Mouse (Mus musculus) neutrophil, adult 83 days (primary cell): ENCODE data around the gene Tmed2. TPM values are rescaled to one million over a fixed set of nuclear protein-coding genes. Genes with fewer than 3 reads are reported as not detected.

Experiments
- total RNA-seq, 2 experiments: library from RNA; stranded (reverse); gene quantifications; one replicate each; pipeline ENCODE4 v1.2.4; 2023

The Tmed2 gene
- 100 to 1,000 TPM; 148 to 155 TPM for total RNA-seq

DNA sequence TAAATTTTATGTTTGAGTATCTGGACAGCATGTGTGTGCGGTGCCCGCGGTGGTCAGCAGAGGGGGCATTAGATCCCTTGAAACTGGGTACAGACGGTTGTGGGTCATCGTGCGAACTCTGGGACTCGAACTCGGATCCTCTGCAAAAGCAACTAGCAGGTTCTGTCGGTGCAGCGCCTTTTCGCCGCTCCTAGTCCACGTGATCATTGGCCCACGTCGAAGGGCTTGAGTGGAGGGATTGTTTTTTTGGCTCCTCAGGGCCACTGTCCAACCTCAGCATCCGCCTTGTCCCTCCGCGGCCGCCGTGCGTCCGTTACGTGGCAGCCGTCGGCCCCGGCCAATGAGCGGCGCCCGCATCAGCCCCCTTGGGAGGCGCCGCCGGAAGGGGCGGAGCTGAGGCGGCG is at the start of gene Tmed2:
TSS of gene Tmed2 (plus strand) at position 313 of the 404 bp plus-strand sequence.

GRCm38 (mm10) chr5:124530655-124531582 is 9.6 kb upstream of the Tmed2 start, which contains the start of gene Rilpl1:
TSS of gene Rilpl1 (minus strand) at chr5:124531391.

DNA sequence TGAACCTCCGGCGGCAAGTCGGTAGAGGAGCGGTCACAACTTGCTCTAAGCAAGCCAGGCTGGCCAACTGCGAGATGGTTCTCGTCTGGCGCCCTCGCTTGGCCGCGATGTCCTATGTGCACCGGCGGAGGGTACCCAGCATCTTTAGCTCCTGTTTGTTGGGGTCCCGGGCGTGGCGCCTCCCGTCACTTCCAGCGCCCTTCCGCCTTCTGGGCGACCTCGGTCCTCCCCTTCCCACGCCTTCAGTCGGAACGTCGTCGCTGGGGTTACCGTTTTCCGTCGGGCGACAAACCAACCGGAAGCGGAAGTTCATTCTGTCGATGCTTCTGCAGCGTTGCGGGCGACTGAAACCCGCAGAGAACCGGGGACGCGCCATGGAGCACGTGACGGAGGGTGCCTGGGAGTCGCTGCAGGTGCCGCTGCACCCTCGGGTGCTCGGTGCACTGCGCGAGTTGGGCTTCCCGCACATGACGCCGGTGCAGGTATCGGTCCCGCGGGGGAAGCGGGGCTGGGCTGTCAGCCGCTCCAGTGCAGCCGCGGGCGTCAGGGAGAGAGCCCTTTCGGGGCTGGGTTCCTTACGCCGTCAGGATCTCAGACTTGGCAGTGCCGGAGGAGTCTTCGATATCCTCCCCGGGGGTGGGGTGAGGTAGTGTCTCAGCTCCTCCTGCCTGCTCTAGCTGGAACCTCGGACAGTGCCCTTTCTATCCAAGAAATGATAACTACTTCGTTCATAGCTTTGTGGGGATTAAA is 12.2 kb downstream of the Tmed2 start, which contains the start of gene Ddx55:
TSS of gene Ddx55 (plus strand) at position 307 of the 750 bp plus-strand sequence.

DNA sequence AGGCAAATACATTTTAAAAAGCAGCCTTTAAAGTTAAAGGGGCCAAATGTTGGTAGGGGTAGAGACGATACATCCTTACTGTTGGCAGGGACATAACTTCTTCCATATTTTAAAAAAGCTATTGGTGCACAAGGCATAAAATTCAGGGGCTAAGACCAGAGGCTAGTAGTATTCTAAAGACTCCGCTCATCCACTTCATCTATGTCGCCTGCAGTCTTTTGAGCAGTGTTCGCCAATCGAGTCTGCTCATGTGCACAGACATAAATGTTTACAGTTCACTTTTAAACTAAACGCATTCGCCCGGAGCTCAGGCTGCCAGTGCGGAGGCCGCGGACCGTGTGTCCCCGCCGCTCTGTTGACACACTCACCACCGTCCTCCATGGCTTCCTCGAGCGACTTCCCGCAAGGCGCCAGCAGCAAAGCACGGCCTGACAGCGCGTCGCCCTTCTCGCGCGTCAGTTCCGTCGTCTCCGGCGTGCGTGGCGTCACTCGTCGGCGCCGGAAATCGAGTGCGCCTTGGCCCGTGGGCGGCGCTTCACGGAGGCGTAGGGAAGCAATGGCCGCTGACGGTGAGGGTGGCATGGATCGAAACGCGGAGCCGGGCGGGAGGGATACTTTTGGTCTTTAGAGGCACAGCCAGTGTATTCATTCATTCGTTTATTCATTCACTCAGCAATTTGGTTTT is 38.3 kb downstream of the Tmed2 start, which contains the start of the genes Eif2b1 and Gtf2h3:
TSS of gene Eif2b1 (minus strand) at position 499 of the 685 bp plus-strand sequence.
TSS of gene Gtf2h3 (plus strand) at position 508 of the 685 bp plus-strand sequence.

Other genes starting within 250 kb of the Tmed2 start
- gene Mphosph9, start 212.7 kb upstream of the Tmed2 start, total RNA-seq, result 10 to 100 TPM; 11.6 to 12.5 TPM
- gene 2810006K23Rik, start 212.6 kb upstream of the Tmed2 start, total RNA-seq, result 1 to 10 TPM; 5.5 to 5.6 TPM
- 10 to 100 TPM; 87.3 to 89.0 TPM for gene Cdk2ap1, start 177.6 kb upstream of the Tmed2 start, total RNA-seq
- 100 to 1,000 TPM; 148 to 177 TPM for gene Sbno1, start 114.7 kb upstream of the Tmed2 start, total RNA-seq
- gene Kmt5a, start 100.8 kb upstream of the Tmed2 start, total RNA-seq, result 100 to 1,000 TPM; 180 to 199 TPM
- 10 to 100 TPM; 73.8 to 78.3 TPM for gene Rilpl2, start 62.3 kb upstream of the Tmed2 start, total RNA-seq
- 10 to 100 TPM; 11.1 to 16.8 TPM for gene Snrnp35, start 57.6 kb upstream of the Tmed2 start, total RNA-seq
- gene Rilpl1, start 9.3 kb upstream of the Tmed2 start, total RNA-seq, result 1 to 10 TPM in 1 of 2 experiments, under 1 TPM in 1; 0.53 to 1.3 TPM
- gene Ddx55, start 12.2 kb downstream of the Tmed2 start, total RNA-seq, result 10 to 100 TPM; 13.9 to 14.5 TPM
- gene Eif2b1, start 38.4 kb downstream of the Tmed2 start, total RNA-seq, result 10 to 100 TPM; 17.2 to 19.6 TPM
- 10 to 100 TPM in 1 of 2 experiments, 1 to 10 TPM in 1; 9.1 to 11.7 TPM for gene Gtf2h3, start 38.4 kb downstream of the Tmed2 start, total RNA-seq
- gene Atp6v0a2, start 87.9 kb downstream of the Tmed2 start, total RNA-seq, result 10 to 100 TPM; 27.4 to 33.4 TPM
- not detected for gene Dnah10, start 184.4 kb downstream of the Tmed2 start, total RNA-seq